Mouse (Mus musculus) intestine, embryonic 14.5 days (tissue): Measurements from ENCODE around the gene Dppa1. TPM values are rescaled to one million over a fixed set of nuclear protein-coding genes. Genes with fewer than 3 reads are reported as not detected.

Experiments
- ATAC-seq: fragments of 200-750 bp; cut with Nextera tagmentation; replicated peaks from 2 replicates; pipeline ENCODE4 v1.8.0; 2017; ENCODE audit warnings: low read depth, moderate number of reproducible peaks, moderate TSS enrichment, moderate library complexity; ENCODE audit not compliant: low FRiP score, low TSS enrichment
- DNase-seq: peaks from one replicate; pipeline ENCODE4 v3.0.0-alpha.2; 2018; ENCODE audit warnings: low spot score
- H3K27ac ChIP-seq: fragments of 300-500 bp; sonication (generic); 2 replicates; pipeline ENCODE4 v1.5.1; 2014; ENCODE audit warnings: low read depth, mild to moderate bottlenecking, control low read depth
- H3K27me3 ChIP-seq: fragments of 300-500 bp; sonication (generic); replicated peaks from 2 replicates; pipeline ENCODE4 v1.6.1; 2014; ENCODE audit warnings: low read length, control low read depth; ENCODE audit not compliant: control insufficient read depth, insufficient read depth
- H3K36me3 ChIP-seq: fragments of 300-500 bp; sonication (generic); 2 replicates; pipeline ENCODE4 v1.6.1; 2014; ENCODE audit warnings: low read length, control low read depth; ENCODE audit not compliant: control insufficient read depth, insufficient read depth
- H3K4me1 ChIP-seq: fragments of 300-500 bp; sonication (generic); replicated peaks from 2 replicates; pipeline ENCODE4 v1.6.1; 2014; ENCODE audit warnings: low read length, control low read depth, mixed read lengths; ENCODE audit not compliant: control insufficient read depth, insufficient read depth
- H3K4me2 ChIP-seq: fragments of 300-500 bp; sonication (generic); 2 replicates; pipeline ENCODE4 v1.6.1; 2014; ENCODE audit warnings: low read length
- H3K4me3 ChIP-seq: fragments of 300-500 bp; sonication (generic); 2 replicates; pipeline ENCODE4 v1.5.1; 2014; ENCODE audit warnings: low read depth, low read length, control low read depth, mixed read lengths
- H3K9ac ChIP-seq: fragments of 300-500 bp; sonication (generic); 2 replicates; pipeline ENCODE4 v1.6.1; 2014; ENCODE audit warnings: mild to moderate bottlenecking, low read length
- H3K9me3 ChIP-seq: fragments of 300-500 bp; sonication (generic); 2 replicates; pipeline ENCODE4 v1.6.1; 2016; ENCODE audit warnings: low read length, control low read depth; ENCODE audit not compliant: control insufficient read depth
- WGBS: fragments of 180-500 bp; shearing (Covaris S2); extraction: QIAGEN DNeasy Blood & Tissue Kit; methylation state at CpG from one replicate; pipeline ENCODE4 v1.1.7; 2014; 5-methylcytosine and 5-hydroxymethylcytosine counted together
- polyA plus RNA-seq: library from polyadenylated mRNA; unstranded; fragments of >200 nt; fragmentation: Nextera tagmentation; extraction: Ambion mirVana; gene quantifications from 2 replicates; pipeline ENCODE4 v1.2.1, GENCODE M21; 2014

Dppa1 gene
- polyA plus RNA-seq, 1 experiment from 2014 or later, result not detected

GRCm38 (mm10) chr11:46571327-46571726 is 57.7 kb downstream of the Dppa1 start, which contains the start of gene BC053393:
Gene BC053393, plus strand, starts transcription at chr11:46571536.
- Histone ChIP-seq H3K9ac (no peak within 1 kb of the TSS), H3K36me3 (no peaks in the 10 kb centered on the region), H3K9me3 (no peaks in the 10 kb centered on the region), H3K27ac (no peak within 1 kb of the TSS), H3K4me2 (no peak within 1 kb of the TSS), H3K4me1 (no peaks in the 10 kb centered on the region), H3K27me3 (no peaks in the 10 kb centered on the region), H3K4me3 (no peak within 1 kb of the TSS)
- DNase-seq (no peak), ATAC-seq (no peak)
- WGBS, result 65% methylated on average over 1 of the region's 1 CpGs

DNA sequence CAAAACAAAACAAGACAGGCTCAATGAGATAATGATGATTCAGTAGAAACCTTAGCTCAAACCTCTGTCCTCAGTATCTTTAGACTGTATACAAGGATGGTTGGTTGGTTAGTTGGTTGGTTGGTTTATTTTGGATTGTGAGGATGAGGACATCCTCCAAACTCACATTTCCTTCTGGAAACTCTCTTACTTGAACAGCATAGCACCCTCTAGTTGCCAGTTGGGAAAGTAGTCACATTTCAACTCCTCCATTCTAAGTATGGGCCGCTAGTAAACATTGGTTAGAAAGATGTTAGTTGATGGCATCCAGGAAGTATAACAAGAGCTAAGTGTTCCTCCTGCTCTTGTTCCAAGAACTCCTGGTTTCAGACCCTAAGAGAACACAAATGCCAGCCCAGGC is 60.0 kb downstream of the Dppa1 start:
- H3K27me3 ChIP-seq, result no peaks in the 10 kb centered on the region

DNA sequence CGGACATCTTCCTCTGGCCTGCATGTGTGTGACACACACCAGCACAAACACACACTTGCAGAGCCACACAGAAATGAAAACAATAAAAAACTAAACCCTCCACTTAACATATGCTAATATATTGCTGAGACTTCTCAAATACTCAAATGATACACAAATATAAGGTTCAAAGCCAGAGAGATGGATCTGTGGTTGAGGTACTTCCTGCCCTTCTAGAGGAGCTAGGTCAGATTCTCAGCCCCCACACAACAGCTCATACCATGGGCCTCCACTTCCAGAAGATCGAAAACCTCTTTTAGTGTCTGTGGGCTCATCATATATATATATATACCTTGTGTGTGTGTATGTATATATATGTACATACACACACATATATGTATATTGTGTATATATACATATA is 63.1 kb downstream of the Dppa1 start:
- Histone ChIP-seq H3K4me3 (no peak overlapping the region), H3K27me3 (no peaks in the 10 kb centered on the region), H3K36me3 (no peaks in the 10 kb centered on the region), H3K27ac (no peak overlapping the region), H3K9ac (no peak overlapping the region), H3K4me2 (no peak overlapping the region), H3K9me3 (no peaks in the 10 kb centered on the region), H3K4me1 (no peaks in the 10 kb centered on the region)
- no peak for DNase-seq
- no peak for ATAC-seq
- 85% methylated on average over 2 of the region's 2 CpGs for WGBS

More for the DNA sequence above, 60.0 kb downstream of the Dppa1 start:
- no peak for ATAC-seq
- Histone ChIP-seq H3K4me1 (no peaks in the 10 kb centered on the region), H3K27ac (no peak overlapping the region), H3K36me3 (no peaks in the 10 kb centered on the region), H3K9ac (no peak overlapping the region), H3K4me2 (no peak overlapping the region), H3K4me3 (no peak overlapping the region), H3K9me3 (no peaks in the 10 kb centered on the region)
- 77% methylated on average over 1 of the region's 1 CpGs for WGBS
- no peak for DNase-seq

DNA sequence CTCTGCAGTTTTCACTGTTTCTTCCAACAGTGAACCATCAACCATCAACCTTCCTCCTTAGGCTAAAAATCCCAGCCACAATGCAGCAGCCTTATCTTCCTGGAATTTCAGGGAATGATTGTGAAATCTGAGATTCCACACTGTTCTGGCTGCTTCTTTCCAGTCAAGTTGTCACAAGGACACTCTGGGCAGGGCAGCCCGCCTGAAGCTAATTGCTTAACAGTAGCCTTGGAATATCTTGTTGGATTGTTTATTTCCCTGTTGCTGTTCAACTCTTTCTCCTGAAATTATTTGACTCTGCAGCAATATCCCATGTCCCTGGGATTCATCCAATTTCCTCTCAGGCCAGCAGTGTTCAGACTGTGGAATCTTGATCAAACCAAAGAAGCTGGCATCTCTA is 64.4 kb downstream of the Dppa1 start:
- Histone ChIP-seq H3K4me3 (no peak overlapping the region), H3K9me3 (no peaks in the 10 kb centered on the region), H3K27me3 (no peaks in the 10 kb centered on the region), H3K4me1 (no peaks in the 10 kb centered on the region), H3K27ac (no peak overlapping the region), H3K4me2 (no peak overlapping the region), H3K9ac (no peak overlapping the region), H3K36me3 (no peaks in the 10 kb centered on the region)
- ATAC-seq (no peak), DNase-seq (no peak)
- 76% methylated on average over 1 of the region's 1 CpGs for WGBS

GRCm38 (mm10) chr11:46561096-46561495 is 68.0 kb downstream of the Dppa1 start:
- H3K9me3 ChIP-seq, result no peaks in the 10 kb centered on the region
- ATAC-seq (no peak), DNase-seq (no peak)
- H3K4me2 ChIP-seq, result no peak overlapping the region
- H3K4me1 ChIP-seq, result no peaks in the 10 kb centered on the region
- WGBS, result 77% methylated on average over 4 of the region's 4 CpGs
- no peak overlapping the region for H3K4me3 ChIP-seq
- H3K27me3 ChIP-seq, result no peaks in the 10 kb centered on the region
- H3K27ac ChIP-seq, result no peak overlapping the region
- H3K9ac ChIP-seq, result no peak overlapping the region
- no peaks in the 10 kb centered on the region for H3K36me3 ChIP-seq

Other genes starting within 250 kb of the Dppa1 start
- gene Itk, start 239.7 kb downstream of the Dppa1 start, polyA plus RNA-seq, result 0.30 and 0.39 TPM in 2 replicates
- gene Fam71b, start 232.7 kb downstream of the Dppa1 start, polyA plus RNA-seq, result not detected in 2 replicates
- 64.7 and 66.6 TPM in 2 replicates for gene Med7, start 192.3 kb downstream of the Dppa1 start, polyA plus RNA-seq
- 0.07 and 0.23 TPM in 2 replicates for gene Havcr2, start 174.3 kb downstream of the Dppa1 start, polyA plus RNA-seq
- gene Gm12169, start 105.0 kb downstream of the Dppa1 start, polyA plus RNA-seq, result not detected in 2 replicates
- gene BC053393, start 57.7 kb downstream of the Dppa1 start, polyA plus RNA-seq, result not detected in 2 replicates
- gene Timd2, start 77.8 kb upstream of the Dppa1 start, polyA plus RNA-seq, result 0.09 TPM in 1 of 2 replicates, not detected in the other
- not detected in 2 replicates for gene Havcr1, start 105.8 kb upstream of the Dppa1 start, polyA plus RNA-seq
- 0.42 and 0.81 TPM in 2 replicates for gene Timd4, start 181.5 kb upstream of the Dppa1 start, polyA plus RNA-seq